Mouse (Mus musculus) E14TG2a.4 (cell line): ENCODE measurements around the gene Nell1.
A peak's percentile ranks its signal among the peaks of the same experiment; 100 is the strongest.

Experiments
- H3K27me3 ChIP-seq: 2 replicates; pipeline ENCODE4 v1.6.1; 2014; ENCODE audit warnings: low read length, control low read depth; ENCODE audit not compliant: insufficient read depth
- H3K36me3 ChIP-seq: 2 replicates; pipeline ENCODE4 v1.6.1; 2014; ENCODE audit warnings: low read length, control low read depth; ENCODE audit not compliant: insufficient read depth
- H3K4me1 ChIP-seq: replicated peaks from 2 replicates; pipeline ENCODE4 v1.6.1; 2014; ENCODE audit warnings: low read depth, low read length, control low read depth
- H3K4me3 ChIP-seq: replicated peaks from 2 replicates; pipeline ENCODE4 v1.5.1; 2014; ENCODE audit warnings: mild to moderate bottlenecking, low read length
- H3K9me3 ChIP-seq: 2 replicates; pipeline ENCODE4 v1.6.1; 2014; ENCODE audit warnings: low read length, control low read depth
- CTCF ChIP-seq: conservative IDR thresholded peaks from 2 replicates; pipeline ENCODE4 v1.5.1; 2014; ENCODE audit warnings: low read length
- NANOG ChIP-seq: IDR thresholded peaks from 2 replicates; pipeline ENCODE4 v1.6.1; 2014; ENCODE audit warnings: borderline replicate concordance, low read length, mixed read lengths
- POU5F1 ChIP-seq: IDR thresholded peaks from 2 replicates; pipeline ENCODE4 v1.6.1; 2014; ENCODE audit warnings: low read length, borderline replicate concordance

Nell1 gene

GRCm38 (mm10) chr7:49953546-49954181 lies 21.0 kb upstream of the Nell1 start:
- Histone ChIP-seq H3K4me3 (no peak overlapping the region), H3K27me3 (no peaks in the 10 kb centered on the region), H3K4me1 (no peaks in the 10 kb centered on the region), H3K9me3 (no peaks in the 10 kb centered on the region), H3K36me3 (no peaks in the 10 kb centered on the region)
- peak; percentile 29 for TF ChIP-seq CTCF
- TF ChIP-seq POU5F1 = no peak

- no peak for TF ChIP-seq POU5F1
- no peak for TF ChIP-seq CTCF
- TF ChIP-seq NANOG = no peak
Observed at GRCm38 (mm10) chr7:49954834-49955233, 19.8 kb upstream of the Nell1 start.

GRCm38 (mm10) chr7:49957142-49957541 lies 17.5 kb upstream of the Nell1 start:
- H3K36me3 ChIP-seq = no peaks in the 10 kb centered on the region
- no peaks in the 10 kb centered on the region for H3K27me3 ChIP-seq
- no peaks in the 10 kb centered on the region for H3K9me3 ChIP-seq
- TF ChIP-seq CTCF (no peak), NANOG (no peak), POU5F1 (no peak)
- no peak overlapping the region for H3K4me3 ChIP-seq
- H3K4me1 ChIP-seq = no peaks in the 10 kb centered on the region

More at GRCm38 (mm10) chr7:49954834-49955233, 19.8 kb upstream of the Nell1 start:
- no peaks in the 10 kb centered on the region for H3K4me1 ChIP-seq
- H3K4me3 ChIP-seq = no peak overlapping the region
- H3K36me3 ChIP-seq = no peaks in the 10 kb centered on the region
- H3K9me3 ChIP-seq = no peaks in the 10 kb centered on the region
- H3K27me3 ChIP-seq = no peaks in the 10 kb centered on the region

- Histone ChIP-seq H3K4me3 (no peak overlapping the region), H3K9me3 (0 out of 2 replicates have a peak, but pooled peaks cover 4% of the 10 kb centered on the region), H3K27me3 (no peaks in the 10 kb centered on the region), H3K4me1 (no peaks in the 10 kb centered on the region), H3K36me3 (no peaks in the 10 kb centered on the region)
- TF ChIP-seq POU5F1 (no peak), CTCF (no peak), NANOG (no peak)
Observed at GRCm38 (mm10) chr7:49963764-49964163, 10.9 kb upstream of the Nell1 start.

GRCm38 (mm10) chr7:49969516-49969915 lies 5.1 kb upstream of the Nell1 start:
- TF ChIP-seq NANOG (no peak), CTCF (no peak), POU5F1 (no peak)
- Histone ChIP-seq H3K27me3 (peaks cover 27% of the 10 kb centered on the region), H3K4me3 (no peak overlapping the region), H3K9me3 (no peaks in the 10 kb centered on the region), H3K36me3 (no peaks in the 10 kb centered on the region), H3K4me1 (peaks cover 3% of the 10 kb centered on the region; the same call in 1 of the 2 replicates)

- H3K4me1 ChIP-seq = peaks cover 12% of the 10 kb centered on the region
- H3K27me3 ChIP-seq = peaks cover 83% of the 10 kb centered on the region
- TF ChIP-seq POU5F1 = no peak
- TF ChIP-seq CTCF = no peak
- TF ChIP-seq NANOG = no peak
- peak overlapping the region; percentile 78 for H3K4me3 ChIP-seq
- H3K36me3 ChIP-seq = no peaks in the 10 kb centered on the region
- H3K9me3 ChIP-seq = no peaks in the 10 kb centered on the region
Observed at GRCm38 (mm10) chr7:49975441-49976121, 917 bp downstream of the Nell1 start.

GRCm38 (mm10) chr7:49981511-49982227 lies 7.0 kb downstream of the Nell1 start:
- H3K4me3 ChIP-seq = no peak overlapping the region
- no peaks in the 10 kb centered on the region for H3K9me3 ChIP-seq
- TF ChIP-seq POU5F1 (no peak), CTCF (peak; percentile 52), NANOG (peak; percentile 82; the same call in 1 of the 2 replicates)
- H3K4me1 ChIP-seq = peaks cover 51% of the 10 kb centered on the region
- peaks cover 41% of the 10 kb centered on the region for H3K27me3 ChIP-seq
- H3K36me3 ChIP-seq = no peaks in the 10 kb centered on the region

- no peak overlapping the region for H3K4me3 ChIP-seq
- no peaks in the 10 kb centered on the region for H3K9me3 ChIP-seq
- TF ChIP-seq POU5F1 (no peak), NANOG (no peak), CTCF (no peak)
- H3K27me3 ChIP-seq = peaks cover 13% of the 10 kb centered on the region
- peaks cover 62% of the 10 kb centered on the region for H3K4me1 ChIP-seq
- no peaks in the 10 kb centered on the region for H3K36me3 ChIP-seq
Observed at GRCm38 (mm10) chr7:49984698-49985097, 10.0 kb downstream of the Nell1 start.

- peaks cover 2% of the 10 kb centered on the region for H3K27me3 ChIP-seq
- H3K9me3 ChIP-seq = no peaks in the 10 kb centered on the region
- no peak for TF ChIP-seq CTCF
- peak; percentile 94 for TF ChIP-seq POU5F1
- H3K4me3 ChIP-seq = no peak overlapping the region
- H3K4me1 ChIP-seq = peaks cover 62% of the 10 kb centered on the region
- no peaks in the 10 kb centered on the region for H3K36me3 ChIP-seq
Observed at GRCm38 (mm10) chr7:49985947-49986346, 11.3 kb downstream of the Nell1 start.
